Mouse (Mus musculus) embryonic facial prominence, embryonic 15.5 days (tissue): ENCODE data around the gene Tspan32. TPM values are rescaled to one million over a fixed set of nuclear protein-coding genes. Genes with fewer than 3 reads are reported as not detected.
A peak's percentile ranks its signal among the peaks of the same experiment; 100 is the strongest.

Experiments
- ATAC-seq: fragments of 200-750 bp; cut with Nextera tagmentation; 2 replicates; pipeline ENCODE4 v1.8.0; 2017; ENCODE audit warnings: low read depth, moderate TSS enrichment; ENCODE audit not compliant: insufficient number of reproducible peaks, low FRiP score, low TSS enrichment
- H3K27ac ChIP-seq: fragments of 300-500 bp; sonication (generic); replicated peaks from 2 replicates; pipeline ENCODE4 v1.5.1; 2015; ENCODE audit warnings: mild to moderate bottlenecking, inconsistent platforms
- H3K27me3 ChIP-seq: fragments of 300-500 bp; sonication (generic); 2 replicates; pipeline ENCODE4 v1.6.1; 2015; ENCODE audit warnings: inconsistent platforms
- H3K36me3 ChIP-seq: fragments of 300-500 bp; sonication (generic); 2 replicates; pipeline ENCODE4 v1.6.1; 2015; ENCODE audit warnings: mild to moderate bottlenecking, inconsistent platforms
- H3K4me1 ChIP-seq: fragments of 300-500 bp; sonication (generic); 2 replicates; pipeline ENCODE4 v1.6.1; 2015; ENCODE audit warnings: inconsistent platforms
- H3K4me2 ChIP-seq: fragments of 300-500 bp; sonication (generic); replicated peaks from 2 replicates; pipeline ENCODE4 v1.6.1; 2015; ENCODE audit warnings: mild to moderate bottlenecking, inconsistent platforms
- H3K4me3 ChIP-seq: fragments of 300-500 bp; sonication (generic); replicated peaks from 2 replicates; pipeline ENCODE4 v1.5.1; 2015; ENCODE audit warnings: mild to moderate bottlenecking, inconsistent platforms
- H3K9ac ChIP-seq: fragments of 300-500 bp; sonication (generic); 2 replicates; pipeline ENCODE4 v1.6.1; 2015; ENCODE audit warnings: inconsistent platforms
- H3K9me3 ChIP-seq: fragments of 300-500 bp; sonication (generic); replicated peaks from 2 replicates; pipeline ENCODE4 v1.6.1; 2016; ENCODE audit warnings: inconsistent platforms
- WGBS: fragments of 180-500 bp; shearing (Covaris S2); methylation state at CpG from one replicate; pipeline ENCODE4 v1.1.7; 2015; 5-methylcytosine and 5-hydroxymethylcytosine counted together
- polyA plus RNA-seq: library from polyadenylated mRNA; unstranded; fragments of >200 nt; fragmentation: Nextera tagmentation; extraction: Ambion mirVana; gene quantifications from 2 replicates; pipeline ENCODE4 v1.2.1, GENCODE M21; 2015

Gene Tspan32
- polyA plus RNA-seq, 1 experiment from 2014 or later = 4.9 TPM

DNA sequence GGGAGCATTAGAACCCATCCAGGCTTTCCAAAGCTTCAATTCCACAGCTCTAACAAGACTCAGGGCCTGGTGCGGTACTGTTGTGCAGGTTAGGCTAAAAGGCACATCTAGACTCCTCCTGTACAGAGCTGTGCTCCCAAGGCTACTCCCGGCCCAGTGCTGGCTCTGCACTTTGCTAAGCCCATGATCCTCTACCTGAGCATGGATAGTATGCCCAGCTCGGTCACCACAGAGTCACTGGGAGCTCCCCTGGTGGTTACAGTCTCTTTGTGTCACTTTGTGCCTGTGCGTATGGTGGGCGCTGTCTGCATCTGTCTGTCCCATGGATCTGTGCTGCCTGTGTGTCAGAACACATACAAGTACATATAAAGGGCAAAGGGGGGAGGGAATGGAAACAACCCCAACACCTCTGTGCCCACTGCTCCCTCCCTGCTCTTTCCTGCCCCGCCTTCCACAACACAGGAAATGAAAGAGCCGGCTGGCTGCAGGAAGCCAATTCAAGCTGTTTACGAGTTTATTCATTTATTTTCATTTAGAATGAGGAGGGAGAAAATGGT, 3.6 kb downstream of the Tspan32 start:
- Histone ChIP-seq H3K9me3 (no peaks in the 10 kb centered on the region), H3K4me1 (peaks cover 37% of the 10 kb centered on the region), H3K27ac (peak overlapping the region; percentile 98), H3K4me2 (peak overlapping the region; percentile 22; the same call in 1 of the 2 replicates), H3K27me3 (no peaks in the 10 kb centered on the region), H3K36me3 (no peaks in the 10 kb centered on the region), H3K9ac (no peak overlapping the region), H3K4me3 (no peak overlapping the region)
- WGBS = 41% methylated on average over 8 of the region's 8 CpGs
- ATAC-seq = peak; percentile 59

DNA sequence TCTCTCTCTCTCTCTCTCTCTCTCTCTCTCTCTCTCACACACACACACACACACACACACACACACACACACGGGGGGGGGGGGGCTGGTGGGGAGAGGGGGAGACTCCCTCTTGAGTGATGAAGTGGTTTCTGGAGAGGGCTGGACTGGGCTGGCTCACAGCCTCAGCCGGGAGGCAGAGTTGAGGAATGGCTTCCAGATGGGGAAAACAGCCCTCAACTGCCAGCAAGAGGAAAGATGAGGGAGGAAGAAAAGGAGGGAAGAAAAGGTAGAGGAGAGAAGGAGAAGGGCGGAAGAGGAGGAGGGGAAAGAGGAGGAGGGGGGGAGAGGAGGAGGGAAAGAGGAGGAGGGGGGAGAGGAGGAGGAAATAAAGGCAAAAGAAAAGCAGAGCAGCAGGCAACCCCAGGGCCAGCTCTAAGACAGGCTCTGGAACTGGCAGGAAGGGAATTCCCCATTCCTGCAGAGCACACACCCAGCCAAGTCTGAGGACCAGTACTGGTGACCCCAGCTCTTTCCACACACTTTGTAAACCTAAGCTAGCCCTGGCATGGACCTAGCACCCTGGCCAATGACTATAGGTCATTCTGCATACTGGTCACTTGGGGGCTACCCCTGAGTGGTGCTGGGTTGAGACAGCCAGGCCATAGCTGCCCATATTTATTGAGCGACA, 4.3 kb downstream of the Tspan32 start:
- WGBS = 43% methylated on average over 2 of the region's 4 CpGs
- ATAC-seq = peak; percentile 79
- H3K4me3 ChIP-seq = no peak overlapping the region
- H3K36me3 ChIP-seq = no peaks in the 10 kb centered on the region
- peak overlapping the region; percentile 98 for H3K27ac ChIP-seq
- H3K9ac ChIP-seq = no peak overlapping the region
- no peaks in the 10 kb centered on the region for H3K27me3 ChIP-seq
- H3K9me3 ChIP-seq = no peaks in the 10 kb centered on the region
- 0 out of 2 replicates have a peak overlapping the region, but pooled peaks have one; percentile 21 for H3K4me2 ChIP-seq
- peaks cover 43% of the 10 kb centered on the region for H3K4me1 ChIP-seq

- Histone ChIP-seq H3K4me1 (peaks cover 43% of the 10 kb centered on the region), H3K36me3 (no peaks in the 10 kb centered on the region), H3K4me3 (no peak overlapping the region), H3K9me3 (no peaks in the 10 kb centered on the region), H3K27me3 (no peaks in the 10 kb centered on the region), H3K27ac (peak overlapping the region; percentile 98), H3K4me2 (no peak overlapping the region), H3K9ac (no peak overlapping the region)
- WGBS = 78% methylated on average over 4 of the region's 4 CpGs
- ATAC-seq = no peak
Measured at GRCm38 (mm10) chr7:143009996-143010395, 5.2 kb downstream of the Tspan32 start.

GRCm38 (mm10) chr7:143011226-143011625, 6.4 kb downstream of the Tspan32 start:
- no peak overlapping the region for H3K4me2 ChIP-seq
- peaks cover 53% of the 10 kb centered on the region for H3K4me1 ChIP-seq
- no peaks in the 10 kb centered on the region for H3K36me3 ChIP-seq
- H3K9me3 ChIP-seq = no peaks in the 10 kb centered on the region
- no peak overlapping the region for H3K27ac ChIP-seq
- H3K4me3 ChIP-seq = no peak overlapping the region
- 76% methylated on average over 1 of the region's 1 CpGs for WGBS
- ATAC-seq = no peak
- no peaks in the 10 kb centered on the region for H3K27me3 ChIP-seq
- no peak overlapping the region for H3K9ac ChIP-seq

- H3K4me1 ChIP-seq = peaks cover 63% of the 10 kb centered on the region
- no peaks in the 10 kb centered on the region for H3K27me3 ChIP-seq
- H3K27ac ChIP-seq = no peak overlapping the region
- no peak overlapping the region for H3K9ac ChIP-seq
- no peaks in the 10 kb centered on the region for H3K36me3 ChIP-seq
- no peak overlapping the region for H3K4me3 ChIP-seq
- H3K9me3 ChIP-seq = no peaks in the 10 kb centered on the region
- ATAC-seq = no peak
- WGBS = 61% methylated on average over 5 of the region's 5 CpGs
- H3K4me2 ChIP-seq = no peak overlapping the region
Measured at GRCm38 (mm10) chr7:143012230-143012875, 7.5 kb downstream of the Tspan32 start.

- WGBS = 70% methylated on average over 8 of the region's 8 CpGs
- H3K9me3 ChIP-seq = no peaks in the 10 kb centered on the region
- no peak overlapping the region for H3K4me3 ChIP-seq
- peaks cover 51% of the 10 kb centered on the region for H3K4me1 ChIP-seq
- no peak overlapping the region for H3K27ac ChIP-seq
- no peak overlapping the region for H3K9ac ChIP-seq
- H3K4me2 ChIP-seq = no peak overlapping the region
- H3K36me3 ChIP-seq = no peaks in the 10 kb centered on the region
- no peaks in the 10 kb centered on the region for H3K27me3 ChIP-seq
- no peak for ATAC-seq
Measured at GRCm38 (mm10) chr7:143013420-143014178, 8.8 kb downstream of the Tspan32 start.

DNA sequence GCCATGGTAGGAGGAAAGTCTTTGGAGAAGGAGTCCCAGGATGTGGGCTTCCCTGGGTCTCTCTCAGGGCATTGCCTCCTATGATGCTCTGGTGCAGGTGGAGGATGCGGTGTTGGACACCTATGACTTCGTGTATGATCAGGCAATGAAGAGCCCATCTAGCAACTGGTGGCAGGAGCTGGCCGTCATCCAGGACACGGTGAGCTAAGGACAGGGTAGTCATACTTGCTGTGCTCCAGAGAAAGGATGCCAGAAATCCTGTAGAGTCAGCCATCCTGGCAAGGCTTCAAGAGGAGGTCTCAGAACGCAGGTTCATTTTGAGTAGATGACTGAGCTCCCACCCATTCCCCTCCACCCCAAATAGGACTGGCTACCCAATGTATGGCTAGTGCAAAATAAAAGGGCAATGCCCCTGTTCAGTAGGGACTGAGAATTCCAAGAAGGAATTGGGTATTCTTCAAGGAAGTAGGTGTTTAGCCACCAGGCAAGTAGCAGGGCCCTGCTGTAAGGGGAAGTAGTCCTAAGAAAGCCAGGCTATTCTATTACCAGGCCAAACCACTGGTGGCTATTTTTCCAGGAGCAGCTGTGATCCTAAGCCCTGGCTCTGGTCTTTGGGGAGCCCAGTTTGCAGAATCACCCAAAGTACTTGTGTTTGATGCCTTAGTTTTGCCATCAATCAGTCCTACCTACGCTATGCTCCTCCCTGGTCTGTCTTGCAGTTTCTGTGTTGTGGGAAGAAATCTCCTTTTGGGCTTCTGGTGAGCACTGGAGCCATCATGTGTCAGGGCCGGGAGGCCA, 10.2 kb downstream of the Tspan32 start:
- no peaks in the 10 kb centered on the region for H3K27me3 ChIP-seq
- H3K9ac ChIP-seq = no peak overlapping the region
- H3K36me3 ChIP-seq = no peaks in the 10 kb centered on the region
- no peak overlapping the region for H3K4me2 ChIP-seq
- H3K27ac ChIP-seq = no peak overlapping the region
- no peak overlapping the region for H3K4me3 ChIP-seq
- H3K9me3 ChIP-seq = no peaks in the 10 kb centered on the region
- peaks cover 37% of the 10 kb centered on the region for H3K4me1 ChIP-seq
- no peak for ATAC-seq
- WGBS = 80% methylated on average over 7 of the region's 7 CpGs

GRCm38 (mm10) chr7:143015755-143016423, 11.0 kb downstream of the Tspan32 start:
- Histone ChIP-seq H3K9me3 (no peaks in the 10 kb centered on the region), H3K4me3 (no peak overlapping the region), H3K4me2 (no peak overlapping the region), H3K4me1 (peaks cover 37% of the 10 kb centered on the region), H3K27ac (peak overlapping the region; percentile 66), H3K27me3 (no peaks in the 10 kb centered on the region), H3K9ac (no peak overlapping the region), H3K36me3 (no peaks in the 10 kb centered on the region)
- 0% methylated on average over 1 of the region's 1 CpGs for WGBS
- 0 out of 2 replicates have a peak, but pooled peaks have one; percentile 30 for ATAC-seq

- no peak for ATAC-seq
- H3K36me3 ChIP-seq = no peaks in the 10 kb centered on the region
- H3K9me3 ChIP-seq = no peaks in the 10 kb centered on the region
- H3K27ac ChIP-seq = peak overlapping the region; percentile 66
- H3K4me2 ChIP-seq = no peak overlapping the region
- no peaks in the 10 kb centered on the region for H3K27me3 ChIP-seq
- WGBS = 53% methylated on average over 9 of the region's 9 CpGs
- peaks cover 42% of the 10 kb centered on the region for H3K4me1 ChIP-seq
- H3K9ac ChIP-seq = no peak overlapping the region
- no peak overlapping the region for H3K4me3 ChIP-seq
Measured at GRCm38 (mm10) chr7:143016424-143017142, 11.7 kb downstream of the Tspan32 start.

DNA sequence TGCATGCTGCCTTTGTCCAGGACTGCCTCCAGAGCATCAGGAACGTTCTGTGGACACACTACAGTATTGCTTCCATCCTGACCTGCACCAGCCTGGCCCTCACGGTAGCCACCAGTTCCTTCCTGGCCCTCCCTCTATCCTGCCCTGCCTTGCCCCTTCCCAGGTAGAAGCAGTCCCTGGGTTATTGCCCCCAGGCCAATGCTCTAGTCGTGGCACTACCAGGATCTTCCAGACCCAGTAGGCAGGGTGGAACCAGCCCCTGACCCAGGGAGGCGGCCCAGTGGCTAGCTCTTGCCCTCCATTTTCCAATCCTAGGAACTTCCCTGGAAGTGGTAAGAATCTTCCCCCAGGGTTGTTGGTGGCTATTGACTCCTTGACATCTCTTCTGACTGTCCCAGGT, 12.3 kb downstream of the Tspan32 start:
- 77% methylated on average over 4 of the region's 4 CpGs for WGBS
- Histone ChIP-seq H3K9me3 (no peaks in the 10 kb centered on the region), H3K4me2 (no peak overlapping the region), H3K4me1 (peaks cover 42% of the 10 kb centered on the region), H3K4me3 (no peak overlapping the region), H3K27me3 (no peaks in the 10 kb centered on the region), H3K9ac (no peak overlapping the region), H3K27ac (no peak overlapping the region), H3K36me3 (no peaks in the 10 kb centered on the region)
- no peak for ATAC-seq
